Mouse (Mus musculus) MN1 (cell line): ENCODE measurements around the gene Siglec1.

Experiments used
- DNase-seq: peaks from one replicate; pipeline ENCODE4 v3.0.0-alpha.2; 2016; ENCODE audit warnings: low spot score

Gene Siglec1

DNA sequence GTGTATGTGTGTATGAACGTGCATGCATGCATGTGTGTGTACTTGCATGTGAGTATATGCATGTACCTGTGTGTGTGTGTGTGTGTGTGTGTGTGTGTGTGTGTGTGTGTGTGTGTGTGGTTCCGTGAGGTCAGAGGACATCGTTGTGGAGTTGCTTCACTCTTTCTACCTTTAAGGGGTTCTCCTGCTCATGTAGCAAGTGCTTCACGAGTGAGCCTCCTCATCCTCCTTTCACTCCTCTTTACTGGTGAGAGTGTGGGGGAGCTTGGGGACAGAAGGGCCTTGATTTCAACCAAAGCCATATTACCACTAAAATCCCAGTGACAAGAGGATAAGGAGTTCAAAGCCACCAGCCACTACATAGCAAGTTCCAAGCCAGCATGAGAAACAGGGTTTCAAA is 10.5 kb upstream of the Siglec1 start:
- DNase-seq = no peak

DNA sequence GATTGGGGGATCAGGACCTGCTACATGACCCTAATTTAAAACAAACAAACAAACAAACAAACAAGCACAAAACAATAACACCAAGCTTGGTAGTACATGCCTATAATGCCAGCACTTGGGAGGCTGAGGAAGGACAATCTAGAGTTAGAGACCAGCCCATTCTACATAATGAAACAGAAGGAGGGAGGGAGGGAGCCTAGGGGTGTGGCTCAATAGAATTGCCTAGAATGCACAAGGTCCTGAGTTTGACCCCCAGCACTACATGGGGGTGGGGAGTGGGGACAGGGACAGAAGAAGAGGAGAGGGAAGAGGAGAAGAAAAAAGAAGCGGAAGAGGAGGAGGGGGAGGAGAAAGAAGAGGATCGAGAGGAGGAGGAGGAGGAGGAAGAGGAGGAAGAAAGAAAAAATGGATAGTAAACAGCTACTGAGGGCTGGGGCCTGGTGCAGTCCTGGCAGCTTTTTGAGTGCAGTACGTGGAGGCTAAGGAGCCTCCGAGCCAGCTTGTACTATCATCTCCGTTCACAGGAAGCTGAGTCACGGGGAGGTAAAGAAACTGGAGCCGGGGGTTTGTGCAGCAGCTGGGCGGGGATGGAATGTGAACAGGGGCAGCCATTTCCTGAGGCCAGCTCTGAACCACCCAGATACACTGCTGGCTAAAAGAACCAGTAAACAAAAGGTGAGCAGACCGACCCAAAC is 9.7 kb upstream of the Siglec1 start:
- peak; percentile 52 for DNase-seq

DNA sequence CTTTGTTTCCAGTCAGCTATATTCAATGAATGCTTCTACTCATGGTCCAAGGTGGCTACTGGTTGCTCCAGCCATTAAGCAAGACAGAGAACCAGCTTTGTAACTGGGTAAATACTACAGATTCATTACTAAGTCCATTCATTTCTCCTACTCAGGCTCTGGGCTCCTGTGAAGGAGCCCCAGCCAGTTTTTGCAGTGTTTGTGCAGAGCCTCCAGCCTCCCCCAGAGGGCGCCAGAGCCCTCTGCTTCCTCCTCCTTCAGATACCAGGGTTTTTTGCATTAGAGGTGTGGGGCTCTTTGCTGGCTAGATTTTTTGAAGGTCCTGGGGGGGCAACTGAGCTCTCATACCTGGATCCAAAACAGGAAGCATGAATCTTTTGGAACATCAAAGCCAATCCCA is 8.3 kb upstream of the Siglec1 start:
- peak; percentile 65 for DNase-seq

DNA sequence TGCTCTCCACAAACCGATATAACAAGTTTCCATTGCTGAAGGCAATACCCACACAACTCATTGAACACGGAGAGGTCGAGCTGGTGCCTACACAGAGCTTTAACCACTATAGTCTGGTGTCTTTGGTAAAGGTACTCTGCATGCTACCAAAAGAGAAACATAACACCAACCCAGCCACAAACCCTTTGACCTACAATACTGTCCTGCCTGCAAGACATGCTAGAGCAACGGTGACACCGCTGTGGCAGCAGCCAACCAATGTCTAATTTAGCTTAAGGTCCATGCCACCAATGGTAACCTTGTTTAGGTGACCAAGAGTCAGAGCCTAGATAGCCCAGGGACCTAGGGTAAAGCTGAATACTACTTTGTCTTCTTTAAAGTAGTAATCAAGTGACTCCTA is 7.0 kb upstream of the Siglec1 start:
- no peak for DNase-seq

DNA sequence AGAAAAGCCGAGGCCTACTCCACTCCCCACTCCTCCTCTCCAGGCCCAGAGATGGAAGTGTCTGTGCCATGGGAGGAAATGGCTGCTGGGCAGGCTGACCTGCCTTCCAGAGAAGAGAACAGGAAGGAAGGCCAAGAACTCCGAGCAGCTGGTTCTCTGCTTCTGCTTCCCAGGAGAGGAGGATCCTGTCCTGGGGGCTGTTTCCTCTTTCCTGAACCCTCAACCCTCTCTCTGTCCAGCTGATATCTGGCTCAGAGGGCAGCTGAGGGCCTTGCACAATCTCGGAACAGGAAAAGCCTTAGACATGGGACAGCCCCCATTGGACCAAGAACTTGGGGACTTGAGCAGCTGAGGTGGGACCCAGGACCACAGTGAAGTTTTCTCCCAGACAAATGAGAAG is 4.3 kb upstream of the Siglec1 start:
- no peak for DNase-seq

DNA sequence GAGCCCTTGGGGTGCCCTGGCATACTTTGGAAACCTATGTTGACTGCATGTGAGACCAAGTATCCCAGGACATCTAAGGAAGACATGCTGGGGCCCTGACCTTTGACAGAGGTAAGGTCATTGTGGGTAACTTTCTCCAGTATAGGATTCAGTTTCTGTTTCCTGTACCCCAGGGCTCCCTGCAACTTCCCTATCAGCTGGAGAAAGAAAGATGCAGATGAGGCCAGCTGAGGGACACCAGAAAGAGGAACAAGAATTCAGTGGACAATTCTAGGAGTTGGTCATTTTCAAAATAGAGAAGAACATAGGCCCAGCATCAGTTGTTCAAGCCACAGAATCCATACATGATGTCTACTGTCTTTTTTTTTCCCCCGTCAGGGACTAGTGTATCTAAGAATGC is 3.1 kb upstream of the Siglec1 start:
- no peak for DNase-seq

DNA sequence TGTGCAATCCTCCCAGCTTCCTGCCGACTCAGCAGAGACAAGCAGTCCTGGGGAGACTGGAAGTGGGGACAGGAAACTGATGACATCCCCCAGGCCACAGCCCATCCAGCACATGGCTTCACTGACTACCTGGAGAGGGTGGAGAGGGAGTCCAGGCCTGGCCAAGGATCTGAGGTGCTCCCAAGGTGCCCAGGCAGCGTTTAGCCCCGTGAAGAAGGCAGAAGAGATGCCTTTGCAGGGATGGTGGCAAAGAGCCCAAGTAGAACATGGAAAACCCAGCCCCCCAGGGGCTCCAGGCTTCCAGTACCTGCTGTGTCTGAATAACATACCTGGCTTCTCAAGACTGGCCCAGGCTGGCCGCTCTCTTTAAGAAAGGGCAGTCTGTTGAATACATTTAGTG is 2.0 kb upstream of the Siglec1 start:
- DNase-seq = no peak

DNA sequence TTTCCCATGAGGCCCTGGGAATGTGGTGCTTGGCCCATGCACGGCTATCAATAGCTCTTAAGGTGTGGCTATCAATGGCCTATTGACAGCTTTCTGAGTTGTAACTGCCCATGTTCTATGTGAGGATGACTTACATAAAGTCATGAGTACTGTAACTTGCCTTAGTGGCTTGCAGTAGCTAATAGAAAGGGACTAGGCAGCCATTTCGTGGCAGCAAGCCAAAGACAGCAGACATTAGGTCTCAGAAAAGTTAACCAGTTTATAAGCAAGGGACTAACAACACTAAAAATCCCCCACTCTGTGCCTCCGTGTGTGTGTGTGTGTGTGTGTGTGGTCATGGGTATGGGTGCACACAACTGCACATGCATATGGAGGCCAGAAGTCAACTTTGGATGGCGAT is 2.4 kb downstream of the Siglec1 start:
- DNase-seq = no peak

DNA sequence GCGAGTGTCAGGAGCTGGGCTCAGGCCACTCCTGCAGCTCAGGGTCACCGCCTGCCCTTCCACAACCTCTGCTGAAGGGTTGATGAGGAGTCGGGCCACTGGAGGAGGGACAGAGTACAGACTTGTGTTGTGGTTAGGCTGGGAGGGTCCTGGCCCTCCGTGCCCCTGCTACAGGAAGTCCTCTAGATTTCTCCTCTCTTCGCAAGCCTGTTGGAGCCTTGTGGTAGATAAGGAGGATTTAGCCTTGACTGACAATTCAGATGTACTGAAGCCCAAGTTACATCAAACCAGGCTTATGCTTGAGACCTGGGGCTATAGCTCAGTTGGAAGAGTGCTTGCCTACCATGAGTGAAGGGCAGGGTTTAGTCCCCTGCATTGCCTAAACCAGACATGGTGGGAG is 6.1 kb downstream of the Siglec1 start:
- no peak for DNase-seq

DNA sequence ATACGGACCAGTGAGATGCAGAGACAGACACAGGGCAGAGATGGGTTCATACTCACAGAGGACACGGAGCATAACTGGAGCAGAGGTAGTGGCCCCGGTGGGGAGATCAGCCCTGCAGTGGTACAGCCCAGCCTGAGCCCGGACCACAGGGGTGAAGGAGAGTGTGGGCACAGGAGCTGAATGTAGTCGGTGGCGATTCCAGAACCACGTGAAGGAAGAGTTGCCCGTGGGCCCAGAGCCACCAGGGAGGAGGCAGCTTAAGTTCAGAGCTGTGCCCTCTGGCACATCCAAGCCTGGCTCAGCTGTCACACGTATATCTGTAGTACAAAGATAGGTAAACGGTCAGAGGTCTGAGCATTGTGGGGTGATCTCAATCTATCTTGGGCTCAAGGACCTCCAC is 14.0 kb downstream of the Siglec1 start:
- no peak for DNase-seq

DNA sequence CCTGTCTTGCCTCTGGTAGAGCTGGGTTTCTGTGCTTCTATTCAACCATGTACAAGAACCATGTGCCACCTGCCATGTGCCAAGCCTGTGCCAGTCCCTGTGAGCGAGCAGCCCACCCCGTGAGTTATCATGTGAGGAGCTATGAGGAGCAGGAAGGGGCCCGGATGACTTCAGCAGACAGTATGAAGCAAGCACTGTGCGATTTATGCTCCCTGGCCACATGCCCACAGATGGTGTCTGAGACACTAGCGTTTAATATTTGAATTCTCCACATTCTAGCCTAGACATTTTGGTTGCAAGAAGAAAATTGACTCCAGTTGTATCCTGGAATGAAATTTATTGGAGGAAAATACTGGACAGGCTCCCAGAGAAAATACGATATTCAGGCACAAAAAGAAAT is 19.1 kb downstream of the Siglec1 start:
- DNase-seq = no peak

DNA sequence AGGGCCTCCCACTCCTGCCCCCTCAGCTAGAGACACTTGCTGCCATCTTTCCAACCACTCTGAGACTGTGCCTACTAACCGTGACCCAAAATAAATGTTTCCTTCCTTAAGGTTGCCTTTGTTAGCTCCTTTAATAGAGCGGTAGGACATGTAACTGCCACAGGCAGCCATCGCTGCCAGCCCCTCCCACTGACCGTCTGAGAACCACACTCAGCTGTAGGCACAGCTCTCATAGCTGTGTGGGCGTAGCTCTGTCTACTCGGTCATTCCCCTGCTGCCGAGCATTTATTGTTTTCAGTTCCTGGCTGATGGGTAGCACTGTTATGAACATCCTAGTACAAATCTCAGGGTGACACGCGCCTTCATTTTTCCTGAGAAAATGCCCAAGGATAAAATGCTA is 20.2 kb downstream of the Siglec1 start:
- no peak for DNase-seq

DNA sequence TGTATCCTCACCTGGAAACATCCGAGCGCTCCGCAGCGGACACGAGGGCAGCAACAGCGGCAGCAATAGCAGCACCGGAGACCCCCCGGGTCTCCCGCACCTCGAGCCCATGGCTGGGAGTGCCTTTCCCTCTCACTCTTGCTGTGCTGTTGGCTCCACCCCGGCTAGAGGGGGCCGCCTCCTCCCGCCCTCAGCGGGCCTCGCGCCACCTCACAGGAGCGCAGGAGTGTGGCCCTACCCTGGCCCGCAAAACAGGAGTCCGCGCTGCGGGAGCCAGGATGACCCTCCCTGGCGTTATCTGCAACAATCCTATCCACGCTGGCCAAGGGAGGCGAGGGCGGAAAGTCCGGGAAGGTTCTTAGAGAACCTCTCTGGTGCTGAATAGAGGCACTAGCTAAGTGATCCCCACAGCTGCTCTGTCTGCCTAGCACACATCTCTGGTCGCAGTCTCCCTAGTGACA is 23.1 kb downstream of the Siglec1 start, which contains the start of gene Adam33:
Gene Adam33 (minus strand): TSS at position 411 of the 461 bp plus-strand sequence.
- no peak for DNase-seq

DNA sequence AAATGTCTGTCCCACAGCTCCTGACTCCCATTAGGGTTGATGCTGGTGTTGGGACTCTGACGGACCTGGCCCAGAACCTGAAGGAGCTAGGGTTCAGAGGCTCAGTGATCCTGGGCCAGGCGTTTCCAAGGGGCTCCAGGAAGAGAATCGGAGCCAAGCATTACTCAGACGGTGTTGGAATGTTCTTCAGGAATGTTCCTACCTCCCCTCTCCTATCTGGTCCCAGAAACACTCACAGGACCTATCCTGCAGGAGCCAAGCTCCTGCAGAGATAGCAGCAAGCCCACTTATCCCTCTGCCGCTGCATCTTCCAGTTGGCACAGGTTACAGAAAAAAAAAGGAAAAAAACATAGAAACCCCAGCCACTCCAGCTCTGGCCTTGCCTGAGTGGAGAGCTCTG is 25.0 kb downstream of the Siglec1 start:
- no peak for DNase-seq

DNA sequence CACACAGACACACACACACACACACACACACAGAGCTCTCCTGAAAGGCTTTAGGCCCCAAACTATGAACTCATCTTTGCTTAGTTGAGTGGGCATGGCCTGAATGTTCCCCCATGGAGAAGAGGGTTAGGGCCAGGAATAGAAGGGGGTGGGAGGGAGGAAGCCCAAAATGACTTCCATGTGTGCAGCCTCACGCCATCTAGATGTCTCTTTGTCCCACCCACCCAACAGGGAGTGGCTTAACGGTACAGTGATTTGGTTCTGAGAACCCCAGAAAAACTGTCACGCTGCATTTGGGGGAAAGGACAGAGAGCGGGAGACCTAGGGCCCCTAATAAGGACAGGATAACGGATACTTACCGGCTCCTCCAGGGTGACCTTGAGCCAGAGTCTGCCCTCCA is 25.8 kb downstream of the Siglec1 start:
- DNase-seq = no peak

DNA sequence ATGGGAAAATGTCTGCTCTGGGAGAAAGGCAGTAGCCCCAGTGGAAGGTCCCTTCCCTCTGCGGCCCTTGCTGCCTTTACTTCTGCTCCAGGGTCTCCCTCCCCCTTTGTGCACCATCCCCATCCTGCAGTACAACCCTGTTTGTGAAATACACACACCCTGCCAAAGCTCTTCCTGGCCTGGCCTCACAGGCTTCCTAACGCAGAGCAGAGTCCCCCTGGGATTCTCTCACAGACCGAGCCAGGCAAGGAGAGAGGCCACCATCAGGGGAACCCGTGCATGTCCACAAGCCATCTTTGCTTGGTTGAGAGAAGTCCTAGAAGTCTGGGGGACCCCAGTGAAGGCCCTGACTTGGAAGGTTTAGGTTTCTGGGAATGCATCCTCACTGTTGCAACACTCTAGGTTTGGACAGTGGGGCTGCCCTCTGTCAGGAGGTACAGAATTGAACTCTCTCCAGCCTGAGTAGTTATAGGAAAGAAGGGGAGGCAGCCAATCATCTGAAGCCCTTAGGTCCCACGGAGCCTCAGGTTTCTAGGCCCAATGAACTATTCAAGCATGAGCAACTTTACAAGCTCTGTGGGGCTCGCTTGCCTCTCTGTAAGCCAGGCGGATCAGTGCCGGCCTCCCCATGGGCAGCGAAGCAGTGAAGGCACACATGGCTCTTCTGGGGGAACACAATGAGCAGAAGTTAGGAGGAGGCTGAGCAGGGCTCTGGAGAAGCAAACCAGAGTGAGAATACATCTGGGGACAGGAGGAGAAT is 26.6 kb downstream of the Siglec1 start:
- DNase-seq = peak; percentile 16

DNA sequence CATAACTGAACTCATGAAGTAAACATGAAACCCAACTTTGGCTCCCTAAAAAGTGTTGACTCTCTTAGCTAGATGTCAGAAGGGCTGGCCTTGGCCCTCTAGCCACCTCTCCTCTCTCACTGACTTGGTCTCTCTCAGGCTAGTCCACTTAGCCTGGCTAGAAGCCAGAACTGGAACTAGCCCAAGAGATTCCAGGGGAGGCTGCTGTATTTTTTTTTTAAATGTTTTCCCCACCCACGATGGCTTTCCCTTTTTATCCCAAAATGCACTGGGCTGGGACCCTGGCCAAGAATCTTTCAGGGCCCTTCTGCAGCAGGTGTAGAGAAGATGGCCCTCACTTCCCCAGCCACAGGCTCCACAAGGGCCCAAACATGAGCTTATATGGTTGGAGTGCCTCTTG is 27.2 kb downstream of the Siglec1 start:
- DNase-seq = peak; percentile 41

DNA sequence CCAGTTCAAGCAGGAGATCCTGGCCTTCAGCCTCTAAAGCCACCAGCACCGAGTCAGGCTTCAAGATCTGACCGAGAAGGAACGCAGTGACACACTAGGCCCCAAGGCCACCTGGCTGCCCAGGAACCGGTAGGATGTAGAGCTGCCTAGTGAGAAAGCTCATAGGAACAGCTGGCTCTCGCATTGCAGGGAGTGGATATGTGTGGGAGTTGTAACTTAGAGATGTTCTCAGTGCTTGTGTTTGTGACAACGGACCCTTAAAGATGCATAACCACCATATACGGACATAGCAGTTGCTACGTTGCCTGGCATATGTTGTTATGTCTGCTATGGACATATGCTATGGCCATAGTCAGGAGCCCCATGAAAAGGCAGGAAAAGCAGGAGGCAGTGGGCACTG is 27.9 kb downstream of the Siglec1 start:
- DNase-seq = no peak

DNA sequence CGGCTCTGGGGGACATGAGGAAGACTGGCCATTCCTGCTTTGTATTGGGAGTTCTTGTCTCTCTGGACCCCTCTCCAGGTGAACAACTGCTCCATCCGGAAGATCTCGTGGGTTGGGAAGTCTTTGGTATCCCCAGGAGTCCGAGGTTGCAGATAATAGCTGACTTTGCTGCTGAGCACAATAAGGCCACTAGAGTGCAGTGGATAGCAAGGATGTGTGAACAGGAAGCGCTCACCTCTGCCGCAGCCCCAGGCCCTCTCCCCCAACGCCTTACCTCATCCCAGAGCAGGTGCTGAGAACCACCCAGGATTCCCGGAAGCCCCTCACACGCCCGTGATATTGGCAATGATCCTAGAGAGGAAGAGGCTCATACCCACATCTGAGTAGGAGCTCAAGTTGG is 30.4 kb downstream of the Siglec1 start:
- peak; percentile 61 for DNase-seq

DNA sequence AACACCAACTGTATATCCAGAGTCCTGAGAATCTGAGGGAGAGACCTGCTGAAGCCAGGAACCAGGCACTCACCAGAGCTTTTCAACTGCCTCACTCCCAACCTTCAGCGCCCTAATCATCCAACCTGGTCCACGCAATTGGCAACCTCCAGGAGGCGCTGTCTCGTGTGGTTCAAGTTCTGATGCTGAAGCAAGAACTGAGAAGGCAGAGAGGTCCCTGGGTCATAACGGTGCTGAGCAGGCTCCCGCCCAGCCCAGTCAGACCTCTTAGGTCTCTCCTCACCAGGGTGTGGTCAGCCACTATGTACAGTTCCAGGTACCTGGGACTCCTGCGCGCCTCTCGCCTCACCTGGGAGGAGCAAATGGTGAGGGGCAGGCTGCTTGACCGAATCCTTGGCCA is 30.9 kb downstream of the Siglec1 start:
- peak; percentile 45 for DNase-seq

DNA sequence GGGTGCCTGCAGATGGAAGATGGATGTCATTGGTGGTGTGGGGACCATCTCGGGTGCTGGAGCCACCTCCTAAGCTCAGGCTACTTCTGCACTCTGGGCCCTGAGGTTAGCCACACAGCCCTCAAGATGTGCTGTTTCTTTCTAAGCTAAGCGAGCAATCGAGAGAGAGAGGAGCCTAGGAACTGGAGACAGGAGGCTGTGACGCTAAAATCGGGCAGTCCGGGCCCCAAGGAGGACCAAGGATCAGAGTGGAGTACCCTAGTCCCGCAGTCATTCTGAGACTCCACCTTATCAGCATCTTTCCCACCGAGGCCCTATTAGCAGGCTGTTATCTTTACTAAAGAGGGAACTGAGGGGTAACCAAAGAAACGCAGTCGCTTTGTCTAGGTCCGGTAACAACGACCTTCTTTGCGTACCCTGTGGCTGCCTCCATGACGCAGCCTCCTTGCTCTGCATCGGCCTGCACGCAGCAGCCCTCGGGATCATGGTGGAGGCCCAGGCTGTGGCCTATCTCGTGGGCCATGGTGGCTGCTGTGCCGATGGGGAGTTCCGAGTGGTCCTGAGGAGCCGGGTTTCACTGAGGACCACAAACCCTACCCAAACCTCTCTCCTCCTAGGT is 31.8 kb downstream of the Siglec1 start:
- no peak for DNase-seq

DNA sequence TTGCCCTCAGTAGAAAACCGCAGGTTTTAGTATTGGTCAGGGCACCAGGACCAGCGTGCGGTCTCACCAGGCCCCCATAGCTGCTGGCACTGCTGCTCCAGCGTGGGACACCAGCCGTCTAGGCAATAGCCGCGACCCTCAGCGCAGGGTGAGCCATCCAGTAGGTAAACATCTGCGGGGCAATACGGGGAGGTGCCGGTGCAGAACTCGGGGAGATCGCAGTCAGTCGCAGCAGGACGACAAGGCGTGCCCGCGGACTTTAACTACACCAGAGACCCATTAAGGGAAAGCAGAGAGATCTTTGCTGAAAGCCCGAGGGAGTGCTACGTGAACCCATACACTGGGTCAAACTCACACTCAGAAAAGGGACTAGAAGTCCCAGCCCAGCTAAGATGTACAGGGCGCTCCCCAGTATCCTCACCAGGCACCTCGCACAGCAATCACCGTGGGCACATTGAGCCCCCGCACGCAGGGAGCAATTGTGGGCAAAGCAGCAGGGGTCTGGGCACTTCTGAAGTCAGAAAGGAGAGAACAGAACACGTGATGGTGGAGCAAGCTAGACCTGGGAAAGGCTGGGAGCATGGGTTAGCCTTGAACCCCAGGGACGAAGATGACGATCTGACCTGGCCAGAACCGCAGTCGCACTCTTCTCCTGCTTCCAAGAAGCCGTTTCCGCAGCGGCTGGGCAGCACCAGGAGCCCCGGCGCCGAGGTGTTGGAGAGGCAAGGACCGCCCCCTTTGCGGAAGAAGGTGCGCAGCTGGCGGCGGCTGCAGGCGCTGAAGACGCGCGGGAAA is 32.5 kb downstream of the Siglec1 start:
- peak; percentile 49 for DNase-seq
